Mouse (Mus musculus) neural tube, embryonic 13.5 days (tissue): ENCODE measurements around the gene Ncam1. TPM values are rescaled to one million over a fixed set of nuclear protein-coding genes. Genes with fewer than 3 reads are reported as not detected.

Source experiments
- ATAC-seq: fragments of 200-750 bp; cut with Nextera tagmentation; 2 replicates; pipeline ENCODE4 v1.8.0; 2017; ENCODE audit warnings: low read depth, mild to moderate bottlenecking, moderate TSS enrichment, moderate library complexity
- H3K27ac ChIP-seq: fragments of 300-500 bp; sonication (generic); replicated peaks from 2 replicates; pipeline ENCODE4 v1.5.1; 2015; ENCODE audit warnings: moderate library complexity, mild to moderate bottlenecking, inconsistent platforms
- H3K27me3 ChIP-seq: fragments of 300-500 bp; sonication (generic); 2 replicates; pipeline ENCODE4 v1.6.1; 2015; ENCODE audit warnings: mild to moderate bottlenecking, inconsistent platforms
- H3K36me3 ChIP-seq: fragments of 300-500 bp; sonication (generic); 2 replicates; pipeline ENCODE4 v1.6.1; 2015; ENCODE audit warnings: mild to moderate bottlenecking, inconsistent platforms
- H3K4me1 ChIP-seq: fragments of 300-500 bp; sonication (generic); replicated peaks from 2 replicates; pipeline ENCODE4 v1.6.1; 2015; ENCODE audit warnings: inconsistent platforms
- H3K4me2 ChIP-seq: fragments of 300-500 bp; sonication (generic); 2 replicates; pipeline ENCODE4 v1.6.1; 2015; ENCODE audit warnings: inconsistent platforms, mild to moderate bottlenecking, moderate library complexity
- H3K4me3 ChIP-seq: fragments of 300-500 bp; sonication (generic); 2 replicates; pipeline ENCODE4 v1.5.1; 2015; ENCODE audit warnings: mild to moderate bottlenecking, inconsistent platforms
- H3K9ac ChIP-seq: fragments of 300-500 bp; sonication (generic); 2 replicates; pipeline ENCODE4 v1.6.1; 2015; ENCODE audit warnings: moderate library complexity, mild to moderate bottlenecking, inconsistent platforms
- H3K9me3 ChIP-seq: fragments of 300-500 bp; sonication (generic); 2 replicates; pipeline ENCODE4 v1.6.1; 2016; ENCODE audit warnings: inconsistent platforms
- WGBS: fragments of 180-500 bp; shearing (Covaris S2); methylation state at CpG from one replicate; pipeline ENCODE4 v1.1.7; 2015; 5-methylcytosine and 5-hydroxymethylcytosine counted together
- polyA plus RNA-seq: library from polyadenylated mRNA; unstranded; fragments of >200 nt; fragmentation: Nextera tagmentation; extraction: Ambion mirVana; gene quantifications from 2 replicates; pipeline ENCODE4 v1.2.1, GENCODE M21; 2015

The Ncam1 gene
- polyA plus RNA-seq, 1 experiment from 2014 or later = 450 TPM

GRCm38 (mm10) chr9:49746176-49746575 lies 52.5 kb downstream of the Ncam1 start:
- Histone ChIP-seq H3K27me3 (no peaks in the 10 kb centered on the region), H3K4me3 (no peak overlapping the region), H3K9ac (no peak overlapping the region), H3K36me3 (no peaks in the 10 kb centered on the region), H3K4me2 (no peak overlapping the region), H3K4me1 (peaks cover 77% of the 10 kb centered on the region), H3K27ac (peak overlapping the region; percentile 64; the same call in 1 of the 2 replicates), H3K9me3 (no peaks in the 10 kb centered on the region)
- no peak for ATAC-seq
- 63% methylated on average over 2 of the region's 2 CpGs for WGBS

DNA sequence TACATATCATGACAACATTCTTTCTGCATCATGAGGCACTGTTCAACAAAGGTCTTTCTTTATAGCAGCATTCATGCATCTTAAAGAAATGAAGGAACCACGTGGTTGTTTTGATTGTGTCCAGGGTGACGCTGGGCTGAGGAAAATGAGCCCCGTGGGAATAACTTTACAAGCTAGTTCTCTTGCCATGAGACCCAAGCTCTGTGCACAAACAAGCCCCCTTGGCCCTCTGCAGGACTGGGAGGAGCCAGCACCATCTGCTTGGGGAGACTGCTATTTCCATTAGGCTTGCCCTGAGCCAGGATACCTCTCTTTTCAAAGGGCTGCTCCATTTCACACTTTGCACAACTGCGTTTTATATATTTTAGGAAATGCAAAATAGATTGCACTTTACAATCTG lies 53.0 kb downstream of the Ncam1 start:
- no peaks in the 10 kb centered on the region for H3K36me3 ChIP-seq
- peak overlapping the region; percentile 64 for H3K27ac ChIP-seq
- no peak overlapping the region for H3K4me3 ChIP-seq
- ATAC-seq = peak; percentile 49; the same call in 1 of the 2 replicates
- H3K9ac ChIP-seq = no peak overlapping the region
- no peaks in the 10 kb centered on the region for H3K27me3 ChIP-seq
- 14% methylated on average over 4 of the region's 4 CpGs for WGBS
- H3K4me2 ChIP-seq = no peak overlapping the region
- no peaks in the 10 kb centered on the region for H3K9me3 ChIP-seq
- H3K4me1 ChIP-seq = peaks cover 73% of the 10 kb centered on the region

GRCm38 (mm10) chr9:49744286-49744685 lies 54.4 kb downstream of the Ncam1 start:
- no peak for ATAC-seq
- WGBS = 16% methylated on average over 2 of the region's 2 CpGs

DNA sequence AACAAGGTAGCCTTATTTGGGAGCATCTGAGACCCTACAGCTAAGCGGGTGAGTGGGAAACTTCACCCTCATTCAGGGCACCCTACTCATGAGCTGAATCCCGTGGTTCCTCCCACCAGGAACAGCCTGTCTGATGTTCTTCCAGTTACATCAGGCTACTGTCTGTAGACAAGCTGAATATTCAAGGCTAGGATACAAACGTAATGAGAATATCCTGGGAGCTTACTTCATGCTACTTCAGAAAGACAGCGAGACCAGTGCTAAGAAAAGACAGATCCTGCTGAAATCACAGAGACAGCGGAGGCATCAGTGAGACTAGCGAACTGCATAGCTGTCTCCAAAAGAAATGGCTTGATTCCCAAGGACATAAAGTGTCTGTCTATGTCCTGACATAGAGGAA lies 58.8 kb downstream of the Ncam1 start:
- 85% methylated on average over 6 of the region's 6 CpGs for WGBS
- H3K4me2 ChIP-seq = no peak overlapping the region
- no peaks in the 10 kb centered on the region for H3K36me3 ChIP-seq
- H3K27ac ChIP-seq = no peak overlapping the region
- no peaks in the 10 kb centered on the region for H3K9me3 ChIP-seq
- H3K4me1 ChIP-seq = peaks cover 79% of the 10 kb centered on the region
- no peak overlapping the region for H3K9ac ChIP-seq
- H3K27me3 ChIP-seq = no peaks in the 10 kb centered on the region
- no peak for ATAC-seq
- no peak overlapping the region for H3K4me3 ChIP-seq

More at GRCm38 (mm10) chr9:49744286-49744685, 54.4 kb downstream of the Ncam1 start:
- Histone ChIP-seq H3K27ac (peak overlapping the region; percentile 64), H3K36me3 (no peaks in the 10 kb centered on the region), H3K9me3 (no peaks in the 10 kb centered on the region), H3K4me2 (no peak overlapping the region), H3K4me3 (no peak overlapping the region), H3K27me3 (no peaks in the 10 kb centered on the region), H3K9ac (no peak overlapping the region), H3K4me1 (peaks cover 83% of the 10 kb centered on the region)

- peak overlapping the region; percentile 29 for H3K27ac ChIP-seq
- no peak overlapping the region for H3K9ac ChIP-seq
- H3K4me3 ChIP-seq = no peak overlapping the region
- 19% methylated on average over 1 of the region's 1 CpGs for WGBS
- H3K36me3 ChIP-seq = no peaks in the 10 kb centered on the region
- ATAC-seq = 0 out of 2 replicates have a peak, but pooled peaks have one; percentile 49
- no peaks in the 10 kb centered on the region for H3K9me3 ChIP-seq
- no peak overlapping the region for H3K4me2 ChIP-seq
- H3K27me3 ChIP-seq = no peaks in the 10 kb centered on the region
- peaks cover 78% of the 10 kb centered on the region for H3K4me1 ChIP-seq
Measured at GRCm38 (mm10) chr9:49738546-49738945, 60.2 kb downstream of the Ncam1 start.

GRCm38 (mm10) chr9:49737166-49737565 lies 61.6 kb downstream of the Ncam1 start:
- Histone ChIP-seq H3K4me3 (no peak overlapping the region), H3K9ac (no peak overlapping the region), H3K27me3 (no peaks in the 10 kb centered on the region), H3K9me3 (no peaks in the 10 kb centered on the region), H3K36me3 (no peaks in the 10 kb centered on the region), H3K27ac (no peak overlapping the region), H3K4me1 (peaks cover 65% of the 10 kb centered on the region), H3K4me2 (no peak overlapping the region)
- WGBS = 88% methylated on average over 6 of the region's 6 CpGs
- ATAC-seq = no peak

DNA sequence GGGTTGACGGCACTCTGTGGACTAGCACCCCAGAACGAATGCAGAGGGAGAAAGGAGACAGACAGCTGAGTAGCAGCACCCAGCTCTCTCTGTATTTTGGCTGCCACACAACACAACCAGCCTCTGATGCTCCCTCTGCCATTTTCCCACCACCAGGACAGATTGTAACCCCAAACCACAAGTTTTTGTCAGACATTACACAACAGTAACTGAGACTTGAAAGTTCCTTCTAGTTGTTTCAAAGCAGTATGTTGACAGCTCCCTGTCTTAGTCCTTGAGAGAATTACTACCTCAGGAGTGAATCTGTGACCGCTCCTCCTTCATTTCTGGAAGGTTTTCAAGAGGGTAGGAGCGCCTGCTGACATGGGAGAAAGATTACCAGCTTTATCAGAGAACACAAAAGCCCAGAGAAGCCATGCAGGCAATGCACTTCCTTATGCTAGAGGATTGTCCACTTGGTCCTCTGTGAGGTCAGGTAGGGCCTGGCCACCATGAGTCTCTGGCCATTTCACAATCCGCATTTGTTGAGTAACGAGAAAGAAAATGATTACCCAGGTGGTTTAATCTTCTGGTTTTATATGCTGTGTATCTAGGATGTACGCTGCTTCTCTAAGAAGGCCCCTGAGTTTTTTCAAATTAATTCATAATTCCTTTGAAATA lies 64.2 kb downstream of the Ncam1 start:
- Histone ChIP-seq H3K9me3 (no peaks in the 10 kb centered on the region), H3K27me3 (no peaks in the 10 kb centered on the region), H3K9ac (no peak overlapping the region), H3K36me3 (no peaks in the 10 kb centered on the region), H3K27ac (no peak overlapping the region), H3K4me3 (no peak overlapping the region), H3K4me2 (no peak overlapping the region), H3K4me1 (peaks cover 65% of the 10 kb centered on the region)
- no peak for ATAC-seq
- 84% methylated on average over 7 of the region's 7 CpGs for WGBS

DNA sequence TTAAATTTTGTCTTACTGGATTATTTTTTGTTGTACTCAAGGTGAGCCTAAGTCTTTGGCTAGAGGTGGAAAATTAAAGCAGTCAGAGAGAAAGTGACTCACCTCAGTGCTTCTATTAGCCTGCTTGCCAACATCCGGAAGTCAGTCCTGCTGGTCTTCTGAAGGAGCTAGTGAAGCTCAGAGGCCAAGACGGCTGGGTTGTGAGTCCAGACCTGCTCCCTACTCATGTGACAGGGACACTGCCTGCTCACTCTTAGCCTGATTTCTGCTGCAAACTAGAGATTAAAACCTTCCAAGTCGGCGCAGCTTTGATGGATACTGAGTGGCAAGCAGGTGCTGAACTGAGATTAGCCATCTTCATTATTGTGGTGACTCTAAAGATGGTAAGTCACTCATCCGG lies 65.0 kb downstream of the Ncam1 start:
- Histone ChIP-seq H3K4me3 (no peak overlapping the region), H3K9ac (no peak overlapping the region), H3K27me3 (no peaks in the 10 kb centered on the region), H3K4me1 (peaks cover 65% of the 10 kb centered on the region), H3K27ac (no peak overlapping the region), H3K9me3 (no peaks in the 10 kb centered on the region), H3K4me2 (no peak overlapping the region), H3K36me3 (no peaks in the 10 kb centered on the region)
- 84% methylated on average over 5 of the region's 5 CpGs for WGBS
- no peak for ATAC-seq

DNA sequence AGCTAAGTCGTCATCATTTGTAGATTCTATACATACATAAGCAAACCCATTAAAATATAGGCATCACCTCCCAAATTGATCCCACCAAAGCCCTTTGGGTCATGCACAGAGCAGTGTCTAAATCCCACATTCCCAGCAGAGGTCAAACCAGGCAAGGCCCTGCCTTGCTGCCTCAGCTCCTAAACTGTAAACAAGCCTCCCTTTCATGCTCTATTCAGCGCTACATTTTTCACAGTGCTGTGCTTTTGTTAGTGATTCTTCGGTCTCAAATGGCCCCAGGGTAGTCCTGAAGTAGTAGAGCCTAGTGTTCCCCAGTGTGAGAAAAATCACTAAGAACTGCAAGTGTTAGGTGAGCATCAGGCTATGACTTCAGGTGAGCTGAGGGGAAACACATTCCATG lies 69.2 kb downstream of the Ncam1 start:
- no peak overlapping the region for H3K4me2 ChIP-seq
- no peak overlapping the region for H3K4me3 ChIP-seq
- H3K4me1 ChIP-seq = peaks cover 59% of the 10 kb centered on the region
- WGBS = 26% methylated on average over 3 of the region's 3 CpGs
- H3K36me3 ChIP-seq = no peaks in the 10 kb centered on the region
- no peaks in the 10 kb centered on the region for H3K9me3 ChIP-seq
- H3K27ac ChIP-seq = peak overlapping the region; percentile 46
- no peak for ATAC-seq
- H3K9ac ChIP-seq = no peak overlapping the region
- no peaks in the 10 kb centered on the region for H3K27me3 ChIP-seq

GRCm38 (mm10) chr9:49728211-49728610 lies 70.5 kb downstream of the Ncam1 start:
- no peaks in the 10 kb centered on the region for H3K36me3 ChIP-seq
- H3K27me3 ChIP-seq = no peaks in the 10 kb centered on the region
- ATAC-seq = peak; percentile 49; the same call in 1 of the 2 replicates
- peak overlapping the region; percentile 57; the same call in 1 of the 2 replicates for H3K27ac ChIP-seq
- no peaks in the 10 kb centered on the region for H3K9me3 ChIP-seq
- H3K4me2 ChIP-seq = 0 out of 2 replicates have a peak overlapping the region, but pooled peaks have one; percentile 9
- peaks cover 60% of the 10 kb centered on the region for H3K4me1 ChIP-seq
- H3K9ac ChIP-seq = no peak overlapping the region
- WGBS = 13% methylated on average over 8 of the region's 8 CpGs
- H3K4me3 ChIP-seq = no peak overlapping the region

DNA sequence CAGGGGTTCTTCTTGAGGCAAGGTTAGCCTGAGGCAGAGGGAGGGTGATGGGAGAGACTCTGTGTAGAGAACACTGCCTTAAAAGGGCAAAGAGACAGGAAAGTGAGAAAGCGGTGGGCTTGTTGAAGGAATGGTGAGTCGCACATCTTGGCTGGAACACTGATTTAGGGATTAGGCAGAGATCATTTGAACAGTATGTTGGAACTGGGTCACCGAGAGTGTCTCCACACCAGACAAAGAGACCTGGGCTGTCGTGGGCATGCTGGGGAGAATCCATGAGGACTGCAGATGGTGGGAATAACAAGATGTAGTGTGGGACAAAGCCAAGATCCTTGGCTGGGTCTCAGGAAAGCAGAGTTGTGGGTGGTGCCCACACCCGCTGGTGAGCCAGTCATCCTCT lies 76.0 kb downstream of the Ncam1 start:
- Histone ChIP-seq H3K4me2 (no peak overlapping the region), H3K9ac (no peak overlapping the region), H3K4me1 (peaks cover 73% of the 10 kb centered on the region), H3K27ac (no peak overlapping the region), H3K27me3 (no peaks in the 10 kb centered on the region), H3K9me3 (no peaks in the 10 kb centered on the region), H3K36me3 (no peaks in the 10 kb centered on the region), H3K4me3 (no peak overlapping the region)
- no peak for ATAC-seq
- WGBS = 89% methylated on average over 5 of the region's 5 CpGs

DNA sequence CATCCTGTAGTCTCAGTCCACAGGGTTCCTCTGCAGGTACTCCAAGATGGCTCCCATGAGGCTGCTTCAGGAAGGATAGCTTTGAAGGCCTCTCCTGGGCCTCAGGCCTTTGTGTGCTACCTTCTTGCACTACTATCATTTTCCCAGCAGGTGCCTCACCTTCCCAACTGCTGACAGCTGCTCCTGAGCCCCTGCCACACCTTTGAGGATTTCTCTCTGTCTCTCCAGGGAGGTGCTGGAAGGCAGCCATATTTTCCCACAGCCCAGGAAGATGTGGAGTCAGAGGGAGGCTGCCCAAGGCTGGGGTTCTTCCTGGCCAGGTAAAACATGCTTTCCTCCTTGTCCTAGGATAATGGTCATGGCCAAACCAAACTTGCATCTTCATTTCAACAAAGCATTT lies 83.6 kb downstream of the Ncam1 start:
- Histone ChIP-seq H3K9me3 (no peaks in the 10 kb centered on the region), H3K9ac (no peak overlapping the region), H3K4me2 (no peak overlapping the region), H3K4me1 (peaks cover 34% of the 10 kb centered on the region), H3K27ac (peak overlapping the region; percentile 59; the same call in 1 of the 2 replicates), H3K27me3 (no peaks in the 10 kb centered on the region), H3K4me3 (no peak overlapping the region), H3K36me3 (peaks cover 5% of the 10 kb centered on the region; the same call in 1 of the 2 replicates)
- no peak for ATAC-seq

DNA sequence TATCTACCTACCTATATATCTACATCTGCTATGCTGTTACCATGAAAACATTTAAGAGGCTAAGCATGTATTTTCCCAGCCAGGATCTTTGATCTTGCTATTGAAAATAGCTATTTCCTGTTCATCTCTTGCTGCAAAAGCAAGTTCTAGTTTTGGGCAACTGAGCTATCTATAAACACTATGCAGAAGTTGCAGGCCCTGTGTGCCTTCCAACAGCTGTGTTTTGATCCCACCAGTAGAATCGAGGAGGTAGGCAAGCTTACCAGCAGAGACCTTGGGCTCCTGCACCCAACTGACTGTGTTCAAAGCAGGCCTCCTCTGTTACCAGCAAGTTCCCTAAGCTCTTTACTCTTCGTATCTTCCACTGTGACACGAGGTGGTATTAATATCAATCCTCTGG lies 84.6 kb downstream of the Ncam1 start:
- no peaks in the 10 kb centered on the region for H3K27me3 ChIP-seq
- H3K27ac ChIP-seq = no peak overlapping the region
- no peak overlapping the region for H3K9ac ChIP-seq
- no peak overlapping the region for H3K4me3 ChIP-seq
- peaks cover 5% of the 10 kb centered on the region; the same call in 1 of the 2 replicates for H3K36me3 ChIP-seq
- no peaks in the 10 kb centered on the region for H3K9me3 ChIP-seq
- H3K4me2 ChIP-seq = no peak overlapping the region
- peaks cover 30% of the 10 kb centered on the region for H3K4me1 ChIP-seq
- WGBS = 73% methylated on average over 3 of the region's 3 CpGs
- no peak for ATAC-seq
